In genomic region chr7:19523757-19524419, GRCm38 (mm10) we compare ENCODE assay signal across 8 mouse cellular contexts. TPM values are rescaled to one million over a fixed set of nuclear protein-coding genes. Genes with fewer than 3 reads are reported as not detected.
DNase-seq lines count a peak whose midpoint lies in the region; ATAC-seq and TF ChIP-seq lines count a peak whose summit lies in the region.

No protein-coding gene starts in this region.

- peak overlapping the region; percentile 68 for H3K9ac ChIP-seq in hindbrain, embryonic 13.5 days

- WGBS in hindbrain, embryonic 13.5 days = 2% methylated on average over 64 of the region's 64 CpGs

- H3K4me1 ChIP-seq in G1E (ENCODE audit: insufficient read depth, low read depth, low read length) = peaks cover 9% of the 10 kb centered on the region
- H3K4me1 ChIP-seq in hindbrain, embryonic 13.5 days (replicated peaks) = peaks cover 35% of the 10 kb centered on the region

- peak overlapping the region; percentile 37; the same call in 1 of the 2 replicates for H3K4me3 ChIP-seq in G1E (ENCODE audit: low read depth, low read length)
- peak overlapping the region; percentile 42 for H3K4me3 ChIP-seq in hindbrain, embryonic 13.5 days
- H3K4me3 ChIP-seq in left cerebral cortex, adult 2 months = peak overlapping the region; percentile 40

- no peak for ATAC-seq in G1E (ENCODE audit: extremely low read depth, insufficient number of reproducible peaks, low FRiP score, poor library complexity, severe bottlenecking)
- peak; percentile 35; the same call in 1 of the 2 replicates for ATAC-seq in frontal cortex, adult (ENCODE audit: low TSS enrichment)
- ATAC-seq in hindbrain, embryonic 13.5 days (ENCODE audit: low FRiP score) = peak; percentile 75

- H3K9me3 ChIP-seq in G1E (replicated peaks) = peaks cover 19% of the 10 kb centered on the region
- H3K9me3 ChIP-seq in hindbrain, embryonic 13.5 days = no peaks in the 10 kb centered on the region

- no peak overlapping the region for H3K27ac ChIP-seq in hindbrain, embryonic 13.5 days
- H3K27ac ChIP-seq in left cerebral cortex, adult 2 months = no peak overlapping the region

- intact Hi-C loops in left cerebral cortex, adult 2 months (cut with DNase I) = no loop called here

- no peak for TF ChIP-seq CTCF in G1E (IDR thresholded peaks at IDR 0.05; ENCODE audit: low read depth, low read length)
- TF ChIP-seq CTCF in left cerebral cortex, adult 2 months (IDR thresholded peaks at IDR 0.05) = peak; percentile 63

- peaks cover 15% of the 10 kb centered on the region for H3K36me3 ChIP-seq in G1E (replicated peaks)
- H3K36me3 ChIP-seq in hindbrain, embryonic 13.5 days = peaks cover 6% of the 10 kb centered on the region

- no peak for DNase-seq in G1E (ENCODE audit: low spot score)
- peak; percentile 65 to 75 for DNase-seq in adrenal gland, postnatal 36 days
- peak; percentile 68 to 74 for DNase-seq in left cerebral cortex, adult 2 months (ENCODE audit: extremely low spot score in 1 of 2, low spot score in 2 of 2)
- DNase-seq in lung, postnatal 25 days (ENCODE audit: low spot score) = peak; percentile 45
- peak; percentile 69 to 79 for DNase-seq in right cerebral cortex, adult 2 months (ENCODE audit: low spot score in 2 of 2)
- DNase-seq in natural killer cell, adult 2 months (ENCODE audit: low spot score in 2 of 2) = no peak

- peaks cover 29% of the 10 kb centered on the region; the same call in 1 of the 2 replicates for H3K27me3 ChIP-seq in G1E (ENCODE audit: insufficient read depth, low read length)
- H3K27me3 ChIP-seq in hindbrain, embryonic 13.5 days = peaks cover 70% of the 10 kb centered on the region

- H3K4me2 ChIP-seq in hindbrain, embryonic 13.5 days = peak overlapping the region; percentile 78

RNA-seq across cellular contexts. Expression of gene Nkpd1, which starts 6.2 kb away (rescaled TPM):
- total RNA-seq in G1E (2014; fragmentation: Nextera tagmentation) = 0.53 and 0.92 TPM in 2 replicates
- 0.22 and 0.41 TPM in 2 replicates for total RNA-seq in G1E (2017)
- polyA plus RNA-seq in G1E (2012) = 0.55 TPM in 2 replicates
- total RNA-seq in adrenal gland, postnatal 36 days (2021) = under 1 TPM in 1 of 2 experiments, not detected in 1; 0.17 TPM
- polyA plus RNA-seq in hindbrain, embryonic 13.5 days (2015; fragmentation: Nextera tagmentation; extraction: Ambion mirVana) = 0.32 and 0.50 TPM in 2 replicates
- under 1 TPM; 0.44 to 0.84 TPM for total RNA-seq in left cerebral cortex, adult 2 months (2021)

RNA-seq across cellular contexts. Expression of gene Trappc6a, which starts 15.7 kb away (rescaled TPM):
- total RNA-seq in G1E (2014; fragmentation: Nextera tagmentation) (87.2 and 92.8 TPM in 2 replicates), G1E (2017) (141 and 200 TPM in 2 replicates)
- 537 and 654 TPM in 2 replicates for polyA plus RNA-seq in G1E (2012)
- 10 to 100 TPM; 73.1 to 91.1 TPM for total RNA-seq in adrenal gland, postnatal 36 days (2021)
- polyA plus RNA-seq in hindbrain, embryonic 13.5 days (2015; fragmentation: Nextera tagmentation; extraction: Ambion mirVana) = 43.9 and 44.9 TPM in 2 replicates
- total RNA-seq in left cerebral cortex, adult 2 months (2021) = 10 to 100 TPM; 16.6 to 18.4 TPM

RNA-seq across cellular contexts. Expression of gene Bloc1s3, which starts 15.7 kb away (rescaled TPM):
- 4.6 and 5.2 TPM in 2 replicates for total RNA-seq in G1E (2014; fragmentation: Nextera tagmentation)
- total RNA-seq in G1E (2017) = 4.2 and 5.2 TPM in 2 replicates
- polyA plus RNA-seq in G1E (2012) = 5.7 and 6.0 TPM in 2 replicates
- 10 to 100 TPM in 1 of 2 experiments, 1 to 10 TPM in 1; 8.7 to 12.1 TPM for total RNA-seq in adrenal gland, postnatal 36 days (2021)
- polyA plus RNA-seq in hindbrain, embryonic 13.5 days (2015; fragmentation: Nextera tagmentation; extraction: Ambion mirVana) = 3.2 and 3.5 TPM in 2 replicates
- 1 to 10 TPM; 6.7 to 7.9 TPM for total RNA-seq in left cerebral cortex, adult 2 months (2021)

RNA-seq across cellular contexts. Expression of gene Ppp1r37, which starts 39.0 kb away (rescaled TPM):
- total RNA-seq in G1E (2014; fragmentation: Nextera tagmentation) = 22.4 and 23.0 TPM in 2 replicates
- 10.9 and 13.1 TPM in 2 replicates for total RNA-seq in G1E (2017)
- 68.4 and 71.2 TPM in 2 replicates for polyA plus RNA-seq in G1E (2012)
- 10 to 100 TPM; 65.5 to 70.2 TPM for total RNA-seq in adrenal gland, postnatal 36 days (2021)
- 32.1 and 32.7 TPM in 2 replicates for polyA plus RNA-seq in hindbrain, embryonic 13.5 days (2015; fragmentation: Nextera tagmentation; extraction: Ambion mirVana)
- 100 to 1,000 TPM; 148 to 150 TPM for total RNA-seq in left cerebral cortex, adult 2 months (2021)

RNA-seq across cellular contexts. Expression of gene Zfp296, which starts 53.2 kb away (rescaled TPM):
- total RNA-seq in G1E (2014; fragmentation: Nextera tagmentation) = 0.53 and 0.97 TPM in 2 replicates
- total RNA-seq in G1E (2017) = 0.81 and 0.82 TPM in 2 replicates
- polyA plus RNA-seq in G1E (2012) = 3.4 TPM in 2 replicates
- total RNA-seq in adrenal gland, postnatal 36 days (2021) = under 1 TPM; 0.33 to 0.36 TPM
- 0.17 and 0.22 TPM in 2 replicates for polyA plus RNA-seq in hindbrain, embryonic 13.5 days (2015; fragmentation: Nextera tagmentation; extraction: Ambion mirVana)
- total RNA-seq in left cerebral cortex, adult 2 months (2021) = 1 to 10 TPM; 1.5 to 2.0 TPM

Comparison
In these comparisons a context has a peak if more than half of its experiments do, and no peak if none do; other contexts are left out.
1. DNase-seq: peak in adrenal gland, postnatal 36 days (2 of 2), left cerebral cortex, adult 2 months (2 of 2), lung, postnatal 25 days (single experiment) and right cerebral cortex, adult 2 months (2 of 2); none in G1E (single experiment) and natural killer cell, adult 2 months (0 of 2).
2. Peak in every context shown above with its lines, with median percentiles within 50 percentile points of each other: H3K4me3 ChIP-seq.